Mouse (Mus musculus) kidney, embryonic 15.5 days (tissue): Measurements from ENCODE around the gene Slc35f2. TPM values are rescaled to one million over a fixed set of nuclear protein-coding genes. Genes with fewer than 3 reads are reported as not detected.

ENCODE experiments used
- ATAC-seq: fragments of 200-750 bp; cut with Nextera tagmentation; replicated peaks from 2 replicates; pipeline ENCODE4 v1.8.0; 2017; ENCODE audit warnings: moderate TSS enrichment; ENCODE audit not compliant: low FRiP score
- H3K27ac ChIP-seq: fragments of 300-500 bp; sonication (generic); 2 replicates; pipeline ENCODE4 v1.5.1; 2015; ENCODE audit warnings: mild to moderate bottlenecking, inconsistent platforms
- H3K27me3 ChIP-seq: fragments of 300-500 bp; sonication (generic); 2 replicates; pipeline ENCODE4 v1.6.1; 2015; ENCODE audit warnings: inconsistent platforms
- H3K36me3 ChIP-seq: fragments of 300-500 bp; sonication (generic); 2 replicates; pipeline ENCODE4 v1.6.1; 2015; ENCODE audit warnings: inconsistent platforms
- H3K4me1 ChIP-seq: fragments of 300-500 bp; sonication (generic); 2 replicates; pipeline ENCODE4 v1.6.1; 2015; ENCODE audit warnings: inconsistent platforms
- H3K4me2 ChIP-seq: fragments of 300-500 bp; sonication (generic); 2 replicates; pipeline ENCODE4 v1.6.1; 2015; ENCODE audit warnings: moderate library complexity, mild to moderate bottlenecking, inconsistent platforms
- H3K4me3 ChIP-seq: fragments of 300-500 bp; sonication (generic); replicated peaks from 2 replicates; pipeline ENCODE4 v1.5.1; 2015; ENCODE audit warnings: mild to moderate bottlenecking, inconsistent platforms
- H3K9ac ChIP-seq: fragments of 300-500 bp; sonication (generic); 2 replicates; pipeline ENCODE4 v1.6.1; 2015; ENCODE audit warnings: mild to moderate bottlenecking, inconsistent platforms
- H3K9me3 ChIP-seq: fragments of 300-500 bp; sonication (generic); replicated peaks from 2 replicates; pipeline ENCODE4 v1.6.1; 2016; ENCODE audit warnings: inconsistent platforms
- WGBS: fragments of 180-500 bp; shearing (Covaris S2); methylation state at CpG from one replicate; pipeline ENCODE4 v1.1.7; 2015; ENCODE audit warnings: mixed read lengths; 5-methylcytosine and 5-hydroxymethylcytosine counted together
- polyA plus RNA-seq: library from polyadenylated mRNA; unstranded; fragments of >200 nt; fragmentation: Nextera tagmentation; extraction: Ambion mirVana; gene quantifications from 2 replicates; pipeline ENCODE4 v1.2.1, GENCODE M21; 2015

Gene Slc35f2
- 14.4 and 15.9 TPM in 2 replicates for polyA plus RNA-seq

DNA sequence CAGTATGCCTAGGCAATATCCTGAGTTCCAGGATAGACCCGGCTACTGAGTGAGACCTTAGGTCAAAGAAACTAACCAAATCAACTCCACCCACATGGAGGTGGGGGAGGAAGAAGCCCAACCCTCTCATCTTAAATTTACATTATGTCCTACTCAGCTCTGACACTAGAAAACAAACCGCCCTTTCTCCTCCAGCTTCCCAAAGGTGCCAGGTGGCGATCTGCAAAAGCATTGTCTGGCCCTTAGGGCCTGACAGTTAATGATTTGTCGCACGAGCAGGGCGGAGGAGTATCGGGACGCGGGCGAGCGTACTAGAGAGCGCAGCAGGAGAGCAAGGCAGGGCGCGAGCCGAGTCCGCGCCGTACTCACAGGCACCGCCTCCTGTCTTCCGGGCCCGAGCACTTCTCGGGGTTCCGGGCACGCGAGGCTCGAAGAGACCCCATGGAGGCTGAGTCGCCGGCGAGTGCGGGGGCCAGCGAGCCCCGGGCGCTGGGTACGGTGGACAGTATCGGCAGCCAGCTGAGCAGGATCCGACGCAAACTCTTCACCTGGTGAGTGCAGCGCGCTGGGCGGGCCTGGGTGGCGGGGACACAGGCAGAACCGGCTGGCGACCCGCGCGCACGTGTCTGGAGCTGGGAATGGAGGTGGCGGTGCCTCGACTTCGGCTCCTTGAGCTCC lies at the start of gene Slc35f2:
Gene Slc35f2, plus strand, starts transcription at position 195 of the 678 bp plus-strand sequence.
- peaks cover 28% of the 10 kb centered on the region for H3K27me3 ChIP-seq
- WGBS = under 1% methylated on average over 49 of the region's 50 CpGs
- H3K36me3 ChIP-seq = no peaks in the 10 kb centered on the region
- H3K27ac ChIP-seq = peak within 1 kb of the TSS; percentile 81
- ATAC-seq = peak; percentile 89
- no peaks in the 10 kb centered on the region for H3K9me3 ChIP-seq
- peaks cover 21% of the 10 kb centered on the region for H3K4me1 ChIP-seq
- H3K4me2 ChIP-seq = peak within 1 kb of the TSS; percentile 96
- H3K9ac ChIP-seq = peak within 1 kb of the TSS; percentile 59
- H3K4me3 ChIP-seq = peak within 1 kb of the TSS; percentile 62

DNA sequence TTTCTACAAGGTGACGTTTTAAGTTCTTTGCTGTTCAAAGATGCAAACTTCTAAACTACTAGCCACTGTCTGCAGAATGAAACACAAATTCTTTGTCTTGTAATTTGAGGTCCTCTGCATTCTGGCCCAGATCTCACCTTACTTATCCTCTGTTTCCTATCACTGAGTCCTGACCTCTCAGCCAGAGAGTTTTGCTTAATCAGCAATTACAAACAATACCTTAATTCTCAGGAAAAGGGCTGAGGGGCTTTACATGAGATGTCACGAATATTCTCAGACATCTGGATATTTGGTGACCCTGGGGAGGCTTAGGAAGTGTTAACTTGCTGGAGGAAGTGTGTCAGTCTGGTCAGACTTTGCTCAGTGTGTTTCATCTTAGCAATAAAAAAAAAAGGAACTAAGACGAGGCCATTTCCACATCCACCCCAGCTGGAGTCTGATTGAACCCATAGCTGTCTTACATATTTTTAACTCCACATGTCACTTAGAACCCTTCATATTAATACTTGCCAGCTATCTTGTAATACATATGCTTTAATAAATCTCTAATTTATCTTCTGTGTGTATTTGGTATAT lies 30.4 kb upstream of the Slc35f2 start:
- Histone ChIP-seq H3K27ac (no peak overlapping the region), H3K4me1 (no peaks in the 10 kb centered on the region), H3K27me3 (no peaks in the 10 kb centered on the region), H3K4me3 (no peak overlapping the region), H3K9me3 (no peaks in the 10 kb centered on the region), H3K36me3 (no peaks in the 10 kb centered on the region), H3K9ac (no peak overlapping the region), H3K4me2 (no peak overlapping the region)
- 51% methylated on average over 3 of the region's 3 CpGs for WGBS
- no peak for ATAC-seq

DNA sequence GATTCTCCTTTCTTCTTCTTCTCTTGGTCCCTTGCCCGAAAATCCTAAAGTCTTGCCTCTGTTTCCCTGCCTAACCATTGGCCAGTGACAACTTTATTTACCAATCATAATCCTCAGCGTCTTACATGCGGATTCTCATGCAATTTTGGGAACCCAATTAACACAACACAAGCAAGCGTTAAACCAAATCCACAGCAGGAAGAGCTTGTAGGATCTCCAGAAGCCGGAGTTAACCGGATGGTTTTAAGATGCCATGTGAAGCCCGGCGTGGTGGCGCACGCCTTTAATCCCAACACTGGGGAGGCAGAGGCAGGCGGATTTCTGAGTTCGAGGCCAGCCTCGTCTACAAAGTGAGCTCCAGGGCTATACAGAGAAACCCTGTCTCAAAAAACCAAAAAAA lies 20.9 kb upstream of the Slc35f2 start:
- H3K4me3 ChIP-seq = no peak overlapping the region
- H3K4me1 ChIP-seq = no peaks in the 10 kb centered on the region
- H3K36me3 ChIP-seq = no peaks in the 10 kb centered on the region
- H3K4me2 ChIP-seq = no peak overlapping the region
- H3K9me3 ChIP-seq = no peaks in the 10 kb centered on the region
- H3K27me3 ChIP-seq = peaks cover 9% of the 10 kb centered on the region
- no peak overlapping the region for H3K9ac ChIP-seq
- WGBS = 89% methylated on average over 13 of the region's 13 CpGs
- no peak for ATAC-seq
- H3K27ac ChIP-seq = no peak overlapping the region

GRCm38 (mm10) chr9:53750899-53751298 lies 20.4 kb upstream of the Slc35f2 start:
- no peaks in the 10 kb centered on the region for H3K36me3 ChIP-seq
- no peak overlapping the region for H3K4me3 ChIP-seq
- no peak overlapping the region for H3K9ac ChIP-seq
- H3K4me2 ChIP-seq = no peak overlapping the region
- ATAC-seq = no peak
- 49% methylated on average over 5 of the region's 5 CpGs for WGBS
- no peaks in the 10 kb centered on the region for H3K4me1 ChIP-seq
- H3K27ac ChIP-seq = no peak overlapping the region
- H3K9me3 ChIP-seq = no peaks in the 10 kb centered on the region
- peaks cover 12% of the 10 kb centered on the region for H3K27me3 ChIP-seq

DNA sequence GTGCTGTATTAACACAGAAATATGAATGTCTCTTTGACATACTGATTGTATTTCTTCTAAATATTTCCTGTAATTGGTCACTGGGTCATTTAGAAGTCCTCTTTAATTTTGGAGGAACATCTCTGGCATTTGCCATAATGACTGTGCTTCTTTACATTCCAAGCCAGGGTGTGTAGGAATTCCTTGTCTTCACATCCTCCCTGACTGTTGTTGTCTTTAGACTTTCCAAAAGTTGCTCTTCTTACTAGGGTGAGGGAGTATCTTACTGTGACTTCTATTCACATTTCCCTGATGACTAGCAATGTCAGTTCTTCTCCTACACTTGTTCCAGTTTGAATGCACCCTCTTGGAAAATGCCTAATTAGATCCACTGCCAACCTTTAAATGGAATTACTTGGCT lies 16.5 kb upstream of the Slc35f2 start:
- no peaks in the 10 kb centered on the region for H3K9me3 ChIP-seq

GRCm38 (mm10) chr9:53758142-53758541 lies 13.2 kb upstream of the Slc35f2 start:
- H3K4me3 ChIP-seq = no peak overlapping the region
- no peaks in the 10 kb centered on the region for H3K4me1 ChIP-seq
- H3K27me3 ChIP-seq = peaks cover 20% of the 10 kb centered on the region
- no peak overlapping the region for H3K9ac ChIP-seq
- no peaks in the 10 kb centered on the region for H3K36me3 ChIP-seq
- no peak for ATAC-seq
- WGBS = 92% methylated on average over 2 of the region's 2 CpGs
- H3K27ac ChIP-seq = no peak overlapping the region
- H3K4me2 ChIP-seq = no peak overlapping the region
- H3K9me3 ChIP-seq = no peaks in the 10 kb centered on the region

More for the DNA sequence above, 16.5 kb upstream of the Slc35f2 start:
- peaks cover 20% of the 10 kb centered on the region for H3K27me3 ChIP-seq
- H3K4me3 ChIP-seq = no peak overlapping the region
- no peak overlapping the region for H3K9ac ChIP-seq
- ATAC-seq = no peak
- no peaks in the 10 kb centered on the region for H3K36me3 ChIP-seq
- no peak overlapping the region for H3K4me2 ChIP-seq
- no peak overlapping the region for H3K27ac ChIP-seq
- no peaks in the 10 kb centered on the region for H3K4me1 ChIP-seq

DNA sequence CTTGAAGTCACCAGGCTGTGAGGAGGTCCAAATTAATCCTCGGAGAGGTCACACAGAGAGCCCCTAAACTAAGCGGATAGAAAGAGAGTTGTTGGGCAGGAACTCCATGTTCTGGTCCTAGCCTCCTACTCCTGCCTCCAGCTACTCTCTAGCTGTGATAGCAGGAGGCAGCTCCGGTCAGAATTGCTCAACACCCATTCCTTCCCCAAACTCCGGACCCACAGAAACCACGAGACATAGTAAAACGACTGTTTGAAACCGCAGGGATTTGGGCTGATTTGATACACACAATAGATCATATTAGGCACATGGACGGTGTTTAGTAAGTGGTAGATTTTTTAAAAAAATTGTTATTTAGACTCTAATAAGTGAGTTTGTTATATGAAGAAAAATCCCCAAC lies 6.6 kb upstream of the Slc35f2 start:
- ATAC-seq = no peak
- Histone ChIP-seq H3K4me3 (no peak overlapping the region), H3K9me3 (no peaks in the 10 kb centered on the region), H3K27me3 (no peaks in the 10 kb centered on the region), H3K36me3 (no peaks in the 10 kb centered on the region), H3K27ac (no peak overlapping the region), H3K4me1 (no peaks in the 10 kb centered on the region), H3K9ac (no peak overlapping the region), H3K4me2 (no peak overlapping the region)
- 87% methylated on average over 8 of the region's 8 CpGs for WGBS

- peaks cover 25% of the 10 kb centered on the region for H3K27me3 ChIP-seq
- no peaks in the 10 kb centered on the region for H3K9me3 ChIP-seq
- no peaks in the 10 kb centered on the region for H3K36me3 ChIP-seq
- no peak overlapping the region for H3K4me2 ChIP-seq
- 87% methylated on average over 5 of the region's 5 CpGs for WGBS
- no peak overlapping the region for H3K4me3 ChIP-seq
- peaks cover 21% of the 10 kb centered on the region for H3K4me1 ChIP-seq
- ATAC-seq = no peak
- H3K27ac ChIP-seq = no peak overlapping the region
- no peak overlapping the region for H3K9ac ChIP-seq
These were observed 2.9 kb upstream of the Slc35f2 start for GRCm38 (mm10) chr9:53768486-53768885.

DNA sequence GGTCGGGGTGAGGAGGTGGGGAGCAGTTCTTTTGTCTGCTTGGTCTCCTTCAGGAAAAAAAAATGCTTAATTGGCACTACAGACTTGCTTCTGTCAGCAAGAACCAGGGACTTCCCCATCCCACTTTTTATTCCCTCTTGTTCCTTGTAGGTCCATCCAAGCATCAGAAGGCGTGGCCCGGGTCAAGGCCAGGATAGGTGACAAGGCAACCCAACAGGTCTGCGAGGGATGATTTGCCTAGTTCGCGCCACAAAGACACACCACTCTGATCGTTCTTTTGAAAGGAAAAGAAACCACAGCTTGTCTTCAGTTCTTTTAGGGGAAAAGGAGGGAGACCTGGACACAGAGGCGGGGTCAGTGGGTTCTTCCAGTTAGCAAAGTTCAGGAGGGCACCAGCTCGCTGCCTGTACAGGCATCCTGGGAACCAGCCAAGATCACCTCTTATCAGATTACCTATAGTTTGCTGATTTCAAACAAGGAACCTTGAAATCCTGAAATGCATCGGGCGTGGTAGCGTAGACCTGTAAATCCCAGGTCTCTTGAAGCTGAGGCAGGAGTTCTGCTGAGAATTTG lies 481 bp upstream of the Slc35f2 start:
- peak overlapping the region; percentile 81 for H3K27ac ChIP-seq
- peak overlapping the region; percentile 96 for H3K4me2 ChIP-seq
- H3K27me3 ChIP-seq = peaks cover 28% of the 10 kb centered on the region
- no peak overlapping the region for H3K9ac ChIP-seq
- H3K9me3 ChIP-seq = no peaks in the 10 kb centered on the region
- WGBS = 35% methylated on average over 12 of the region's 12 CpGs
- ATAC-seq = no peak
- H3K4me3 ChIP-seq = peak overlapping the region; percentile 62
- H3K4me1 ChIP-seq = peaks cover 21% of the 10 kb centered on the region
- no peaks in the 10 kb centered on the region for H3K36me3 ChIP-seq

DNA sequence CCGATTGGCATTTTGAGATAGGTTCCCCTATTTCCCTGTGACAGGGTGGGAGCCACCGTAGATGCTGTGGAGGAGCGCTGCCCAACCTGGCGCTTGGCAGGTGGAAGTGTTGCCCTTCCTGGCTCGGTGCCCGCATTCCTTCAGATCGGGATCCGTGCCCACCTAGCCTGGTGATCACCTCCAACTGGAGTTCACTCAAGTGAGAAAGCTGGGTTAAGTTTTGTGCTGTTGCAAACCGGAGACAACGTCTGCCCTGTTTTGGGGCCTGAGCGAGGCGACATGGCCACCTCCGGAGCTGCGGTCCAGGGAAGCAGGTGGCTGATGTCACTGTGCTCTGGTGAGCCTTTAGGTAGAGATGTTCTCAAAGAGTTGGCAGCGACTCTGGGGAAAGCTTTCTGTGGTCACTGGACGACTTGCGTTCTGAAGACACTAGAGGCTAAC lies 803 bp downstream of the Slc35f2 start:
- Histone ChIP-seq H3K9ac (peak overlapping the region; percentile 59), H3K9me3 (no peaks in the 10 kb centered on the region), H3K27me3 (peaks cover 28% of the 10 kb centered on the region), H3K4me3 (peak overlapping the region; percentile 62), H3K27ac (peak overlapping the region; percentile 81), H3K4me2 (peak overlapping the region; percentile 96), H3K4me1 (peaks cover 21% of the 10 kb centered on the region), H3K36me3 (no peaks in the 10 kb centered on the region)
- peak; percentile 46 for ATAC-seq
- WGBS = 2% methylated on average over 17 of the region's 17 CpGs

GRCm38 (mm10) chr9:53775511-53775910 lies 4.2 kb downstream of the Slc35f2 start:
- no peak overlapping the region for H3K27ac ChIP-seq
- no peak overlapping the region for H3K4me2 ChIP-seq
- 84% methylated on average over 2 of the region's 2 CpGs for WGBS
- no peaks in the 10 kb centered on the region for H3K36me3 ChIP-seq
- H3K9me3 ChIP-seq = no peaks in the 10 kb centered on the region
- peaks cover 21% of the 10 kb centered on the region for H3K4me1 ChIP-seq
- H3K4me3 ChIP-seq = no peak overlapping the region
- no peak for ATAC-seq
- peaks cover 26% of the 10 kb centered on the region for H3K27me3 ChIP-seq
- H3K9ac ChIP-seq = no peak overlapping the region

DNA sequence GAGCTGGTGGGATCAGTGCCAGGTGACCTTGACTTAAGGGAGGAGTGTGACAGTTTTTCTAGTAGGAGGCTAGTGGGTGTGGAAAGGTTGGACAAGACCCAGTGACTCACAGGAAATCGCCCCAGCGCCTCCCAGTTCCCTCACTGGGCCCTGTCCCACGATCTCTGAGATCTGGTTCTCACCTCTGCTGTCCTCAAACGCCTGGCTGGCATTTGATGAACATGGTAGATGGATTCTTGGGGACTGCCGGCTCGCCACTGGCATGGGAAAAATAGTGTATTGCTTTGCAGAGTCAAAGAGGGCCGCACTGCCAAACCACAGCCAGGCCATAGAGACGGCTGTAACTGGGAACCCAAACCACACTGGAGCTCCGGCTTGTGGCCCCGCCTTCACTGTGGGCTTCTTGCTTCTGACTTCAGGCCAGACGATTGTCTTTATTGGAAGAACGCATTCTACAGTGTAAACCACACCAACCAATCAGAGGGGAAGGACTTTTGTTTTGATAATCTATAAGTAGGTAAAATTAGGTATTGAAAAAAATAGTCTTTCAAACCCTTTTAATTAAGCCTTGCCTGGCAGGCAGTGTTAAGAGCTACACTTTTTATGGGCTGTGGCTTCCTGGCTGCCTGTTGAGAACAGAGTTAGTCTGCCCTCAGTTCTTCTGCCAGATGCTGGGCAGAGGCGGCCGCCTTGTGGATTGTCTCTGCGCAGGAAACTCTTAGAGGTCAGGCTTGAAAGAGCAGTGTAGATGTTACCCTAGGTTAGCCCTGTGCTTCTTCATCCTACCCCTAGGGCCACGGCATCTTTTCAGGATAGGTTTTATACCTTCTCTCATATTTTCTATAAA lies 15.4 kb downstream of the Slc35f2 start:
- Histone ChIP-seq H3K36me3 (no peaks in the 10 kb centered on the region), H3K9me3 (no peaks in the 10 kb centered on the region), H3K27me3 (no peaks in the 10 kb centered on the region), H3K4me3 (no peak overlapping the region), H3K4me2 (no peak overlapping the region), H3K27ac (no peak overlapping the region), H3K4me1 (no peaks in the 10 kb centered on the region), H3K9ac (no peak overlapping the region)
- WGBS = 70% methylated on average over 16 of the region's 16 CpGs
- ATAC-seq = no peak
